Mouse (Mus musculus) yolk sac, embryonic 10.5 days (tissue): ENCODE measurements at regions not wholly inside any gene's neighbourhood (a gene's known extent, or its start where the extent isn't known, plus 50 kb on each side); places are given as distances from the start of the nearest gene placed in this dataset.

Source experiments
- DNase-seq: peaks from one replicate; pipeline ENCODE4 v3.0.0-alpha.2; 2017; ENCODE audit warnings: low spot score

GRCm38 (mm10) chr14:106365624-106366118 lies 259.7 kb downstream of the Trim52 start:
- no peak for DNase-seq

GRCm38 (mm10) chr14:106373451-106373850 lies 267.5 kb downstream of the Trim52 start:
- DNase-seq: no peak

DNA sequence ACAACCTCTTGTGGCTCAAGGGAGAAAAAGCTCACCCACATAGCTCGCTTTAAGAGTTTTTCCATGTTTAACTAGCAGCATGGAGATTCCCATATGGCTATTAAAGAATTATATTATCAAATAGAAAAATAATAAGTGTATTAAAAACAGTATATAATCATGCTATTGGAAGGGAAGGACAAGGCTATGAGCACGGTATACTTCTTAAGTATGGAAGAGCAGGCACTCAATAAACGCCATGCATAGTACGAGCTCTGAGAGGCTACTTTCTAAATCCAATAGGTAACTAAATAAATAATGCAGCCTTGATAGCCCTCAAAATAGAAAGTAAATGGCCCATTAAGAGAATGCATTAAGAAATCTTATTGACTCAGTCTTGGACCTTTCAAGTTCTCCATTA lies 273.6 kb downstream of the Trim52 start:
- DNase-seq: no peak

GRCm38 (mm10) chr14:106387671-106388070 lies 281.7 kb downstream of the Trim52 start:
- DNase-seq: no peak

DNA sequence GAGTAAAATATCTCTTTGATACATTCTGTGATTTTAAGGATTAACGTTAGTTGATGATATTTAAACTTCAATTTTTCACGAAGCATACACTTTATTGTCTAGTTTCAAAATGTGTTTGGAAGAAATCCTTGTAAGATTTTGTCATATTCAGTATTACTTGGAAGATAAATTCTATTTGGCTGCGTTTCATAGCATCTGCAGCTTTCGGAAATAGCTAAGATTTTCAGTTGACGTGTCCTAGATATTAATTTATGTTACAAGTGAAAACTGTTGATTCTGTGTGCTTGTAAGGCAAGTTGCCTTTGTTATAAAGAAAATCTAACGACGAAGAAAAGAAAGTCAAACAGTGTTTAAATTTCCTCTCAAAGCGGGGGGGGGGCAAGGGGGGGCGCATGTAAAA lies 284.5 kb downstream of the Trim52 start:
- no peak for DNase-seq

DNA sequence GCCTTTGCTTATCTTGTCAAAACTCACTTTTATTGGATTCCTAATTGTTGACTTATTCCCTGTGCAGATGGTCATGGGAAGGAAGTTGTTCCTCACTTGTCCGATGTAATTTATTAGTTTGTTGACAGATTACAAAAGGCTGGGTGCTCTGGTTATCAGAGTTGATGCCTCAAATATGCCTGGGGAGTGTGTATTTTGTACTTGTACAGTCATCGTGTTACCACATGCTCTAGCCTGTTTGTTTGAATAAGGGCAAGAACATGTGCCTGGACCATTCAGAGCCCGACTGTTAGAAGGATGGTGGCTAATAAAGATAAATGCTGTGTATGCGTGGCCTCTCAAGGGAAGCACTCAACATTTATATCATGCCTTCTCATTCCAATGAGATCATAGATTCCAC lies 288.0 kb downstream of the Trim52 start:
- no peak for DNase-seq

DNA sequence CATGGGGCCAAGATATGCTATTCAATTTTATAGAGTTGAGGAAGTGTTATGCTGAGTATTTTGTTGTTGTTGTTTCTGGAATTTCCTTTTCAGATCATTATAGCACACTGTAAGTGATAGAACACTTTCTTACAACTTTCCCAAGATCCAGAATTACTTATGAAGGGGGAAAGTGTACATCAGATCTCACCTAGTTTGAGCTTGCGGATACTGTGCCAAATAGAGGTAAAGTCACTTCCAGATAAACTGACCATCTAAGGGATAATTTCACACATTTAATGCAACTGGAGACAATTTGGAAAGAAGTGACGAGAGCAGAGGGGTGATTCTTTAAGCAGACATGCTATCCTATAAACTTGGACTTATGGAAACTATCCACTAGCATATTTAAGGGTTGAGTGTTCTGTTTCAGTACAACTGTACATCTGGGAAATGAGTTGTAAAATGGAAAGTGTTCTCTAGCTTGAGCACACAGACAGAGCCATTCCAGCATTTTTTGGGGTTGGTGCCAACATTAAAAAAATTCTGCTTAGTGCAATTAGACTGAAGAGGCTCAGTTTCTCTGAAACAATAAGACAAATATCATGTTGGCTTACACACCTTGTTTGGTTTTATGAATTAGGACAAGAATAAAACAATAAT lies 307.0 kb downstream of the Trim52 start:
- DNase-seq: no peak

DNA sequence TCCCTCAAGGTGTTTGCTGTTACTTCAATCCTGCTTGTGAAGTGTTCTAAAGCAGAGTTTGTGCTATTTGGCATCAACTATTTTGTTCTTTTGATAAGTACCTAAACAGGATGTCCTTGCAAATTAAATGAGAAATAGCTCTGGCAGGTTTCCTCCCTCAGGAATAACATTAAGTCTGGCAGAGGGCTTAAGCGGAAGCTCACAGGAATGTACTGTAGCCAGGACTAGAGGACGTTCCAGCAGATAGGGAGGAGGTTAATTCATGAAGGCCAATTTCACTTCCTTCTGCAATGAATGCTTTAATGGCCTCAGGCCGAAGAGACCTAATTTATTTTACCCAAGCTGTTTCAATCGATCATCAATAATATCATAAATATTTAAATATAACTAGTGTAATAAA lies 318.7 kb downstream of the Trim52 start:
- no peak for DNase-seq

DNA sequence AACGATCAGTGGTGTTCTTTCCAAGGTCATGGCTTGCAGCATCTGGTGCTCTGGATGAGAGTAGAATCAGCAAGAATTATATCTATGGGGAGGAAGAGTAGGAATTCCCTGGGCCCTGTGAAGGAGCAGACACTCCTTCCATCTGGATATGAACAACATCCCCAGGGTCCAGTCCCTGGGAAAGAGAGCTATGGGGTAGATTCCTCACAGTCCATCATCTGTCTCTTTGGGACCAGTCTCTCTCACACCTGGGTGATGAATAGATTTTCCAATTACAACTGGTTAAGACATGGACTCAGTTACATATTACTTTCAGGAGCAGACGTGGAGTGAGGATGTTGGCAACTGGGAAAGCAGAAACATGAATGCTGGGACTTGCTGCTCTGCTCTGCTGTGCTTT lies 322.6 kb downstream of the Trim52 start:
- DNase-seq: no peak

DNA sequence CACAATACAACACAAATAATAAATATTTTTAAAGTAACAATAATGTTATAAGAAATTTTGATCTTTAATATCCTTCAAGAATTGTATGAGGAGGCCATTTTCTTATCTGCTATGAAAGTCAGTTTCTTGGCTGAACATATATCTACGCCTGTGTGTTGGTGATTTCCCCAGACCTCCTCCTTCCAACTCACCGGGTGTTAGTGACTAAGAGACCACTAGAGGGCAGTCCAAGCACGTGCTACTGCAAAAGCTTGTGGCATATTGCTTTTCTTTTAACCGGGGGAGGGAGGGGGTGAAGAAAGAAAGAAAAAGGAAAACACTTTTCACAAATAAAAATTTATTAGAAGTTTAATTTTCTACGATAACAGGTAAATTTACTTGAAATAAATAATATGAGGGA lies 333.3 kb downstream of the Trim52 start:
- DNase-seq: peak; percentile 9

DNA sequence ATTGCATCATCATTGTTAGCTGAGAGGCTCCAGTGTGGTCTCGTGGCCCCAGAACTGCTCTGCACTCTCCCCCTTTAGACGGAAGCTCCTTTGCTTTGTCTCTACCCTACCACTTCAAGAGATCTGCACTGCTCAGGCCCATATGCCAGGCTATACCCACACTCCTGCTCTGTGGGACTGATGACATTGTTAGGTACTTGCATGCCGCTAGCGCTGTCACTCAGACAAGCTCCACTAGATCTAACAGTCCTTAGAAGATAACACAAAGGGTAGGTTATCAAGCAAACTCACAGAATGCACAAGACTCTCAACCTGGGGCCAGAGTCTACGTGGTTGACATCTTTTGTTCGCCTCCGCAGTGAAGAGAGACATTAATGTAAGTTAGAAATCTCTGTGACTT lies 383.1 kb downstream of the Trim52 start:
- no peak for DNase-seq

- DNase-seq: no peak
These were observed 385.4 kb downstream of the Trim52 start for GRCm38 (mm10) chr14:106491389-106491788.

DNA sequence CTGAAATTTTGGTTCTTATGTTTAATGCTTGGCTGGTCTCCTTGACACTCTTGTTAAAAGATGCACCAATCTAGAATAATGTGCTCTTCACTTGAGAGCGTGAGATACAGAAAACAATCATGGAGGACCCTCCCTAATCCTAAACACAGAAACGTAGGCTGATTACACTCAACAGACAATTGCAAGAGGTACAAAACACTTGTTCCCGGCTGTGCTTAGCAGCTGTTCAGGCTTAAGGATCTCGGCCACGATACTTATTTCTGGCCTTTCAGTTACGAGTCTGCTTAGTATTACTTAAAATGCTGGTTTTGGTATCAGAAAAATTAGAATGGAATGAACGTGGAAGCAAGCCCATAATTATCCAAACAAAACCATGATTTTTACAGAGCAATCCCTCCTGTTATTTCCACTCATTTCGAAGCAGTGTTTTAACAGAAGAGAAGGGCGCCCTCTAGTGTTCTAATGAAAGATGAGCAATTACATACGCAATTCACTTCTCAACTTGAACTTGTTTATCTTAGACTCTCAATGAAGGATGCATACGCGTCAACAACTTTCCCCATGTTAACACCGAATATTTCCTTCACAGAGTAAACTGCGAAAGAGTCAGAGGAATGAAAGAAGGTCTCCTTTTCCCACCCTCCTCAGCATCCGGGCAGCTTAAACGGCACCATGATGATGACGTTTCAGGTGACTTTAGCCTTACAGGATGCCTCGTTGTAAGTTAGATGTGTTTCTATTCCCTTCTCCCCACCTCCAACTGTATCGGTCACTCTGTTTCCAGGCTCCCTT lies 394.5 kb downstream of the Trim52 start:
- peak; percentile 7 for DNase-seq

- no peak for DNase-seq
These were observed 400.9 kb downstream of the Trim52 start for GRCm38 (mm10) chr14:106506921-106507320.

DNA sequence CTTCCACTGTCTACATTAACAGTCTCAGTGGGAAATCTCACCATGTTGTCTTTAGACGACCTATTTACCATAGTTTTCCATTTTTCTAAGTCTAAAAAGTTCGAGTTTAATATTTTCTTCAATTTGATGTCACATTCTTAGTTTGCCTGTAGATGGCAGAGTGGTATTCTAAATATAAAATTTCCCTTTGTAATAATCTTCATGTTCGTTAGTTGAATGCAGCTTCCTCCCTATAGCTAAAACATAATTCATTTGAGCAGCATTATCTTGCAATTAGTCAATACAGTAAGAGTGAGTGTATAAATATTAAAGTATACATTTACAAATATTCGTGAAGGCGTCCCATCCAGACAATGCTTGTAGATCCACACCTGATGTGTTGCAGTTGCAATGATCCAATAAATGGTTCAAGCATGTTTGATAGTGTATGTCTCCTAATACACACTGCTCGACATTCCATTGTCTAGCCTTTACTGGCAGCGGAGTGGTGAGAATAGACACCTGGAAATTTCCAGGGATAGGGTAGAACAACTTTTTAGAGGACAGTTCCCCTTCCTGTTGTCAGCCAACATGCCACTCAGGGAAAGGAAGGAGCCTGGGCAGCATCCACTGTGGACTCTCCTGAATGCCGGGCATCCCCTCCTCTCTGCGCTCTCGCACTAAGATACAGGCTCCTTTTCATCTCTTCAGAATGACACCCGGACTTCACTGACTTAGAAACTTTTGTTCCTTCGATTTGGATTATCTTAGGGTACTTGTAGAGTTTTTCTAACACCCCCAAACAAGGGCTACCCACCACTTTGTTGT lies 412.8 kb downstream of the Trim52 start:
- no peak for DNase-seq

GRCm38 (mm10) chr14:106520808-106521207 lies 414.8 kb downstream of the Trim52 start:
- no peak for DNase-seq

- no peak for DNase-seq
These were observed 444.2 kb downstream of the Trim52 start for GRCm38 (mm10) chr14:106550150-106550549.

DNA sequence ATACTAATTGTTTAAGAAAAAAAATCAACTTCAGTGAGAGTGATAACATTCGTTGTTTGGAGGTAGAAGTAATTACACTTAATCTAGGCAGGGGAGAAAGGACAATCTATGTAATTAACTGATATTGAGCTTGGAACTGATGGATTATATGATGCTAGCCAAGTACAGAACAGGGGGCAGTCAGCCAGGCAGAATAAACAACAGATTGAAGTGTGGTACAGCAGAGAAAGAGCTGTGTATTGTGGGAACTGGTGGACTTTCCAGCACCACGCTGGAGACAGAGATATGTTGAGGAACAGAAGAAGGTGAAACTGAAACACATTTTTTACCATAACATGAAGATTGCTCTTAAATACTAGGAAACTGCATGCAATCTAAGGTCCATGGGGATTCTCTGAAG lies 473.3 kb downstream of the Trim52 start:
- DNase-seq: no peak

- DNase-seq: no peak
These were observed 475.9 kb downstream of the Trim52 start for GRCm38 (mm10) chr14:106581886-106582285.

DNA sequence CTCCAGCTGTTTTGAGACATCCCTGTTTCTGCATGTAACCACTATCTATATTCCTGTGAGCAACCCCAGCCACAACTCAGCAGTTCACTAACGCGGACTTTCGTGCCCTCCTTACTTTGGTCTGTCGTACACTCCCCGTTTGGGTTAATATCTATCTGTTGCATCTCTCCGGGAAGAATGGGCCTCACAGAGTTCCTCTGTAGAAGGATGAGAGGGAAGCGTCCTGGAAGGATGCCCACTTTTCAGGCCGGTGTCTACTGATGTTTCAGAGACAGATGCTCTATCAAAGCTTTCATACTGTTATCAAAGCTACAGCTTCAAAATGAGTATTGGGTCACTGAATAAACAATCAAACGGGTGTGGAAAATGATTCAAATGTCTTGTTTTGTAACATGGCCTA lies 487.4 kb downstream of the Trim52 start:
- no peak for DNase-seq

DNA sequence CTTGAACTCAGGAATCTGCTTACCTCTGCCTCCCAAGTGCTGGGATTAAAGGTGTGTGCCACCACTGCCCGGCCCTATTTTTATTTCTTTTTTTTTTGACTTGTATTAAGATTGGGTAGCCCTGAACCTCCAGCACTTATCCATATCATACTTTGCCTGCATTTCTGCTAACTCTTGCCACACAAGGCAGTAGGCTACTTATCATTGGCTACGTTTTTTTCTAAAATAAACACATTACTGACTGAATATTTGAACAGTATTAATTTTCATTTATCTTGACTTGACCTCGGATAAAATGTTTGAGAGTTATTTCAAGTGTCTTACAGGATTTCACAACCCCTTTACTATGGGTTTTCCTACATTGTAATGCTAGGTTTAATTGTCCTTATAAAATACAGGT lies 488.0 kb downstream of the Trim52 start:
- DNase-seq: no peak

- no peak for DNase-seq
These were observed 501.0 kb downstream of the Trim52 start for GRCm38 (mm10) chr14:106607041-106607440.
